In genomic region chr7:27291795-27292466, GRCm38 (mm10) we compare ENCODE assay signal across 9 mouse cellular contexts. TPM values are rescaled to one million over a fixed set of nuclear protein-coding genes. Genes with fewer than 3 reads are reported as not detected.
A peak's percentile ranks its signal among the peaks of the same experiment; 100 is the strongest.
DNase-seq lines count a peak whose midpoint lies in the region; ATAC-seq lines count a peak whose summit lies in the region.
"Had no signal": no experiment of that assay in that cellular context is flagged by ENCODE, and none has a peak within 500 bp of the region (broad histone marks: within the 10 kb centered on the region; RNA-seq: fewer than 3 reads in every experiment).

No protein-coding gene starts in this region.

- H3K4me1 ChIP-seq in intestine, embryonic 16.5 days (ENCODE audit: control insufficient read depth, insufficient read depth, low read length) = no peaks in the 10 kb centered on the region

- no peaks in the 10 kb centered on the region for H3K9me3 ChIP-seq in intestine, embryonic 16.5 days (ENCODE audit: control insufficient read depth, low read length)

- peak; percentile 79 for ATAC-seq in intestine, embryonic 16.5 days

- DNase-seq in adrenal gland, adult (ENCODE audit: inconsistent age in 2 of 2, low spot score in 1 of 2) = peak; percentile 24 to 51
- DNase-seq in adrenal gland, adult 8-10 months = no peak
- peak; percentile 63 for DNase-seq in urinary bladder, postnatal 14 days (ENCODE audit: low spot score)
- no peak for DNase-seq in urinary bladder, postnatal 10 days (ENCODE audit: low spot score)
- peak; percentile 59 to 67 for DNase-seq in urinary bladder, postnatal 36 days (ENCODE audit: low spot score in 2 of 2)
- no peak for DNase-seq in thymus, postnatal 14 days
- DNase-seq in right cerebral cortex, postnatal 14 days = no peak
- DNase-seq: cerebellum, postnatal 14 days had no signal

- no peak overlapping the region for H3K9ac ChIP-seq in intestine, embryonic 16.5 days (ENCODE audit: low read depth, low read length)

- 0 out of 2 replicates have a peak overlapping the region, but pooled peaks have one; percentile 5 for H3K4me3 ChIP-seq in intestine, embryonic 16.5 days (ENCODE audit: low read length)

- peak overlapping the region; percentile 90 for H3K27ac ChIP-seq in intestine, embryonic 16.5 days (ENCODE audit: low read length)

- peak overlapping the region; percentile 26 for H3K4me2 ChIP-seq in intestine, embryonic 16.5 days (ENCODE audit: low read depth, low read length)

- 22% methylated on average over 12 of the region's 12 CpGs for WGBS in intestine, embryonic 16.5 days

- no peaks in the 10 kb centered on the region for H3K36me3 ChIP-seq in intestine, embryonic 16.5 days (ENCODE audit: control insufficient read depth, insufficient read depth, low read length)

- no peaks in the 10 kb centered on the region for H3K27me3 ChIP-seq in intestine, embryonic 16.5 days (replicated peaks; ENCODE audit: control insufficient read depth, insufficient read depth, low read length)

RNA-seq across cellular contexts. Expression of gene Numbl, which starts 33.7 kb away (rescaled TPM):
- 10 to 100 TPM in 3 of 4 experiments, 1 to 10 TPM in 1; 8.9 to 16.2 (median 14.1) TPM for total RNA-seq in adrenal gland, adult 8-10 months (2022)
- 9.1 and 10.8 TPM in 2 replicates for polyA plus RNA-seq in intestine, embryonic 16.5 days (2015; fragmentation: Nextera tagmentation; extraction: Ambion mirVana)

RNA-seq across cellular contexts. Expression of gene Ltbp4, which starts 45.6 kb away (rescaled TPM):
- total RNA-seq in adrenal gland, adult 8-10 months (2022) = 100 to 1,000 TPM in 3 of 4 experiments, 10 to 100 TPM in 1; 90.9 to 117 (median 108) TPM
- 70.2 and 79.2 TPM in 2 replicates for polyA plus RNA-seq in intestine, embryonic 16.5 days (2015; fragmentation: Nextera tagmentation; extraction: Ambion mirVana)

RNA-seq across cellular contexts. Expression of gene Coq8b, which starts 59.1 kb away (rescaled TPM):
- 10 to 100 TPM; 42.5 to 85.7 (median 61.0) TPM for total RNA-seq in adrenal gland, adult 8-10 months (2022)
- 25.5 and 26.3 TPM in 2 replicates for polyA plus RNA-seq in intestine, embryonic 16.5 days (2015; fragmentation: Nextera tagmentation; extraction: Ambion mirVana)

Comparison
In these comparisons a context has a peak if more than half of its experiments do, and no peak if none do; other contexts are left out.
1. DNase-seq: peak in adrenal gland, adult (2 of 2), urinary bladder, postnatal 14 days (single experiment) and urinary bladder, postnatal 36 days (2 of 2); none in adrenal gland, adult 8-10 months (single experiment), urinary bladder, postnatal 10 days (single experiment), thymus, postnatal 14 days (single experiment) and right cerebral cortex, postnatal 14 days (single experiment).